Mouse (Mus musculus) midbrain, embryonic 10.5 days (tissue): Measurements from ENCODE around the gene Ppp2r5b. TPM values are rescaled to one million over a fixed set of nuclear protein-coding genes. Genes with fewer than 3 reads are reported as not detected.
A peak's percentile ranks its signal among the peaks of the same experiment; 100 is the strongest.

ENCODE experiments used
- DNase-seq: peaks from one replicate; pipeline ENCODE4 v3.0.0-alpha.2; 2017; ENCODE audit warnings: low spot score
- H3K27ac ChIP-seq: fragments of 300-500 bp; sonication (generic); replicated peaks from 2 replicates; pipeline ENCODE4 v1.5.1; 2016; ENCODE audit warnings: mild to moderate bottlenecking
- H3K27me3 ChIP-seq: fragments of 300-500 bp; sonication (generic); 2 replicates; pipeline ENCODE4 v1.6.1; 2016; ENCODE audit warnings: low read depth, mild to moderate bottlenecking; ENCODE audit not compliant: poor library complexity, severe bottlenecking
- H3K36me3 ChIP-seq: fragments of 300-500 bp; sonication (generic); 2 replicates; pipeline ENCODE4 v1.6.1; 2016; ENCODE audit warnings: mild to moderate bottlenecking, moderate library complexity
- H3K4me1 ChIP-seq: fragments of 300-500 bp; sonication (generic); 2 replicates; pipeline ENCODE4 v1.6.1; 2016
- H3K4me3 ChIP-seq: fragments of 300-500 bp; sonication (generic); 2 replicates; pipeline ENCODE4 v1.5.1; 2016; ENCODE audit warnings: mild to moderate bottlenecking, moderate library complexity
- H3K9me3 ChIP-seq: fragments of 300-500 bp; sonication (generic); replicated peaks from 2 replicates; pipeline ENCODE4 v1.6.1; 2016; ENCODE audit warnings: mild to moderate bottlenecking
- WGBS: fragments of 180-500 bp; shearing (Covaris S2); methylation state at CpG from one replicate; pipeline ENCODE4 v1.1.7; 2016; 5-methylcytosine and 5-hydroxymethylcytosine counted together
- microRNA counts: library from miRNA; unstranded; fragments of <30 nt; microRNA quantifications from one replicate; lab custom pipeline; 2017
- microRNA-seq: library from miRNA; unstranded; fragments of <30 nt; microRNA quantifications from one replicate; pipeline ENCODE4, GENCODE M21; 2017
- polyA plus RNA-seq: library from polyadenylated mRNA; unstranded; fragments of >200 nt; fragmentation: Nextera tagmentation; extraction: Ambion mirVana; gene quantifications from 2 replicates; pipeline ENCODE4 v1.2.1, GENCODE M21; 2016

Ppp2r5b gene
- polyA plus RNA-seq, 1 experiment from 2014 or later: 31.7 TPM

DNA sequence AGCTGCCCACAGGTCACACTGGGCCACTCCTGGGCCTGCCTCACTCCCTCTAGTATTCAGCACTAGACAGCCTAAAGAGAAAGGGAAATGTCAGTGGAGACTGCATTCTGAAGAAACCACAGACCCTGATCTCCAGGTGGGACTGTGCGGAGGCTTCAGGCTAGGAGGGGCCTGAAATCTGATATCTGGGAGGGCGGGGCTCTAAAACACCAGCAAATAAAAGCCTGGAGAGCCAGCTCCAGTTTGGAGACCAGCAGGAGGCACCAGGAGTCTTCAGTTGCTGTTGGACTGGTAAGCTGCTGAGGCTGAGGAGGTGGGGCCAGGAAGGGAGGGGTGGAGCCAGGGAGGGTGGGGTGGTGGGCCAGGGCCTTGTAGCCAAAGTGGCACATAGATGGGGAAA is 9.5 kb downstream of the Ppp2r5b start, which contains the start of gene Gpha2:
Gene Gpha2 (plus strand): TSS at position 246 of the 400 bp plus-strand sequence.
- no peak for DNase-seq
- Histone ChIP-seq H3K4me1 (peaks cover 11% of the 10 kb centered on the region), H3K36me3 (peaks cover 45% of the 10 kb centered on the region), H3K9me3 (no peaks in the 10 kb centered on the region), H3K27ac (0 out of 2 replicates have a peak within 1 kb of the TSS, but pooled peaks have one; percentile 13), H3K27me3 (no peaks in the 10 kb centered on the region), H3K4me3 (0 out of 2 replicates have a peak within 1 kb of the TSS, but pooled peaks have one; percentile 11)
- 15% methylated on average over 2 of the region's 2 CpGs for WGBS

DNA sequence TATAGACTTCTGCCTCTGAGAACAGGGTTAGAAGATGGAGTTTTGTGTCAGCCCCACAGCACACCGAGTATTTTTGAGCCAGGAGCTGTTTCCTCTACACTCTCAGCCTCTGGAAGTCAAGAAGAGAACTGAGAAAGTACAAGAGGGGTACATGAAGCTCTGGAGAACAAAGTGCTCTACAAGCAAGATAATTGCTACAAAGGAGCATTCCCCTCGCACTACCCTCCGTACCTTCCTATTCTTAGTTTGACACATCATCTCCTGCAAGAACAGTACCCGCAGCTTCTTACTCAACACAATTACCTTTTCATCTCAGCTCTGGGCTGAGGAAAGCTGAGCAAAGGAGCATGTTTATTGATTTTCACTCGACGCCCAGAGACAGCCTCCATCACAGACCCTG is 17.1 kb downstream of the Ppp2r5b start:
- H3K4me1 ChIP-seq: no peaks in the 10 kb centered on the region
- no peaks in the 10 kb centered on the region for H3K27me3 ChIP-seq
- H3K9me3 ChIP-seq: no peaks in the 10 kb centered on the region
- H3K4me3 ChIP-seq: no peak overlapping the region
- no peak overlapping the region for H3K27ac ChIP-seq
- WGBS: 77% methylated on average over 6 of the region's 6 CpGs
- H3K36me3 ChIP-seq: no peaks in the 10 kb centered on the region
- no peak for DNase-seq

DNA sequence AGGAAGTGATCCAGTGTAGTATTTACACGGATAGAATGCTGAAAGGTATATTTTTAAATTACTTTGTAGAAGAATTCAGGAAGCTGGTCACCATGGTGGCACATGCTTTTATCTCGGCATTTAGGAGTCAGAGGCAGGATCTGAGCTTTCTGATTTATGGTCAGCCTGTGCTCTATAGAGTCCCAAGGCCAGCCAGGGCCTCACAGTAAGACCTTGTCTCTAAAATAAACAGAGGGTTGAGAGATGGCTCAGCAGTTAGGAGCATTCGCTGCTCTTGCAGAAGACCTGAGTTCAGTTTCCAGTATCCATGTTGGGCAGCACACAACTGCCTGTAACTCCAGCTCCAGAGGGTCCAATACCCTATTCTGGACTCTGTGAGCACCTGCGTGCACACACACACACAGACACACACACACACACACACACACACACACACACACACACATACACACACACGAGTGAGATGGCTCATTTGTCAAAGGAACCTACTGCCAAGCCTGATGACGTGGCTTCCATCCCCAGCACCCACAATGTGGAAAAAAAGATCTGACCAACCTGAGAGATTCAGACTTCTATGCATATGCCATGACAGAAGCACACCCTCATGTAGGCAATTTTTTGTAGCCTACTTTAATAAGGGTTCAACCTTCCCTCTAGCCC is 19.5 kb downstream of the Ppp2r5b start:
- no peak for DNase-seq
- WGBS: 85% methylated on average over 6 of the region's 6 CpGs
- Histone ChIP-seq H3K27ac (no peak overlapping the region), H3K4me1 (no peaks in the 10 kb centered on the region), H3K36me3 (no peaks in the 10 kb centered on the region), H3K9me3 (no peaks in the 10 kb centered on the region), H3K27me3 (no peaks in the 10 kb centered on the region), H3K4me3 (no peak overlapping the region)

DNA sequence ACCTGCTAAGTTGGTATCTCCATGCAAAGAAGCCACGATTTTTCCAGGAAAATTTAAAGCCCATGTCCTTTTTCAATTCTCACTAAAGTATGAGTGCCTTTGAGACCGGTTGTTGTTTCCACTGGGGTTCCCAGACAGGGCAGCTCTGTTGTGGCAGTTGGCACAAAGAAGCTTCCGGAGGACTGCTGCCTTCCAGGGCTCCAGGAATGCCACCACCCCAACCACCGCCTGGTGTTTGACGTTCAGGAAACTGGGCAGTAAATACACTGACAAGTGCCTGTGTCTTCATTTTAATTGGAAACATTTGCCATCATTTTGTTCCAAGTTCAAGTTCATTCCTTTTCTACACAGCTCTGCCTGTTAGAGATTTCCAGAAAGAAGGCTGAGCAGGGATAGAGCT is 29.0 kb downstream of the Ppp2r5b start:
- Histone ChIP-seq H3K4me3 (no peak overlapping the region), H3K9me3 (no peaks in the 10 kb centered on the region), H3K36me3 (no peaks in the 10 kb centered on the region), H3K27ac (no peak overlapping the region), H3K27me3 (no peaks in the 10 kb centered on the region), H3K4me1 (no peaks in the 10 kb centered on the region)
- DNase-seq: no peak
- 83% methylated on average over 5 of the region's 5 CpGs for WGBS

DNA sequence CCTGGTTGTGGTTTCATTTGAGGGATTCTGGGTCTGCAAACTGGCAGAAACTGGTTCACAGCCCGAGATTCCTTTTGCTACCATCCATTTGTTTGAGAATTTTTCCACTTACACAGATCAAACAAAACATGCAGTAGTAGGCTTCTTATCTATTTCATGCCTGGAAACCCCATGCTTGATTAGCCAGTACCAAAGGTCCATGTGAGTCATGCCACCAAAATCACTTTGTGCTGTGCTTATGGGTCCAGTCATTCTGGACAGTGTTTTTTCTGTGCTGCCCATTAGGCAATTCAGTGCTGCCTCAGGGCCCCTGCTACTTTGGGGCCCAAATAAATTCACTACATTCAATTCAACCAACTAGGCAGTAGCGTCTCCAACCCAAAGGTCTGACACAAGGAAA is 31.4 kb downstream of the Ppp2r5b start:
- Histone ChIP-seq H3K27me3 (no peaks in the 10 kb centered on the region), H3K27ac (no peak overlapping the region), H3K4me3 (no peak overlapping the region), H3K36me3 (no peaks in the 10 kb centered on the region), H3K9me3 (no peaks in the 10 kb centered on the region), H3K4me1 (no peaks in the 10 kb centered on the region)
- 76% methylated on average over 2 of the region's 2 CpGs for WGBS
- DNase-seq: no peak

DNA sequence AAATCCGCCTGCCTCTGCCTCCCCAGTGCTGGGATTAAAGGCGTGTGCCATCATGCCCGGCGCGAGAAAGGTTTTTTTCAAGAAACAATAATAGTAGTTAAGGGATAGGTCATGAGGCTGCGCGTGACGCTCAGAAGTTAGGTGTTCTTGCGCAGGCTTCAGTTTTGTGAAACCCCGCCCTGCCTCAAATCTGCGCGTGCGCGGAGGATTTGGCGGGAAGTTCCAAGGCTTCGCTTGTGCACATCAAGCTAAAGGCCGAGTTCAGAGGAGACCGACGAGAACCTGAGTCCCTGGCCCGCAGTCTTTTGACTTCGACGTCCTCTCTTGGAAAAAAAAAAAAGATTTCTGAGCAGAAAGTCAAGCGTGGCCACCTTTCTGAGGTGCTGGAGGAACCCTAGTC is 51.5 kb downstream of the Ppp2r5b start, which contains the start of gene Majin:
Gene Majin (plus strand): TSS at position 258 of the 400 bp plus-strand sequence.
- peaks cover 7% of the 10 kb centered on the region; the same call in 1 of the 2 replicates for H3K9me3 ChIP-seq
- no peak for DNase-seq
- no peak within 1 kb of the TSS for H3K4me3 ChIP-seq
- H3K4me1 ChIP-seq: peaks cover 6% of the 10 kb centered on the region
- no peaks in the 10 kb centered on the region for H3K27me3 ChIP-seq
- no peaks in the 10 kb centered on the region for H3K36me3 ChIP-seq
- WGBS: 88% methylated on average over 23 of the region's 23 CpGs
- no peak within 1 kb of the TSS for H3K27ac ChIP-seq

DNA sequence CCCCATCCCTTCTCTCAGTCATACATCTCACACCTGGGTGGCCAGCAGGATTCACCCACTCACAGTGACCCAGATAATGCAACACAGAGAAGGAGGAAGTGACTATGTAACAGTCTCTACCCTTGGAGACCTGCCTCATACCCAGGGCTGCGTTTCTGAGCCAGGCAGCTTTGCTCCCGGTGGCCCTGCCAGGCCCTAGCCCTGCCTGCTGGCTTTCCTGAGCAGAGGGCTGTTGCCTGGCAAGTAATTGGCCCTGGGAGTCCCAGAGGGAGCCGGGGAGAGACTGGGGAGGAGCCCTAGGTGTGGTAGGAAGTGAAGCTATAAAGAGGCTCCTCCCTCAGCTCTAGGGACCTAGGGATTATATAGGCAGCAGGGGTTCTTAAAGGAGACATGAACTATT is 53.1 kb downstream of the Ppp2r5b start:
- Histone ChIP-seq H3K4me3 (no peak overlapping the region), H3K27ac (no peak overlapping the region; the same call in 1 of the 2 replicates), H3K36me3 (no peaks in the 10 kb centered on the region), H3K4me1 (peaks cover 6% of the 10 kb centered on the region), H3K9me3 (peaks cover 7% of the 10 kb centered on the region; the same call in 1 of the 2 replicates), H3K27me3 (no peaks in the 10 kb centered on the region)
- no peak for DNase-seq
- WGBS: 26% methylated on average over 3 of the region's 3 CpGs

DNA sequence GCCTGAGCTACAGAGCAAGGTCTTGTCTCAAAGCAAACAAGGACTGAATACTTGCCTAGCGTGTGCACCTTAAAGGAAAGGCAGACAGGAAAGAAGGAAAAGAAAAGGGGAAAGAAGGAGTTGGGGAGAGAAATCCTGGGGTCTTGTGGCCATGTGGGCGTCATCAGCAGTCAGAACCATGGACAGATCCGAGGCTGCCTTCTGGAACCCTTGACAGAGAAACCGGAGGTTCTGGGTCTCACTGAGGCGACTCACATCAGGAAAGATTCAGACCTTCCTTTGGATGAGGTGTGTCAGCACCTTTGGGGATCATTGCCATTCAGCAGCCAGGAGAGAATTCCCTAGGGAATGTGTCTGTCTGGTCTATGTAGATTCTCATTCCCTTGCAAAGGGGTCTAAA is 54.0 kb downstream of the Ppp2r5b start:
- Histone ChIP-seq H3K9me3 (peaks cover 7% of the 10 kb centered on the region; the same call in 1 of the 2 replicates), H3K36me3 (no peaks in the 10 kb centered on the region), H3K4me1 (peaks cover 6% of the 10 kb centered on the region), H3K4me3 (no peak overlapping the region), H3K27ac (no peak overlapping the region), H3K27me3 (no peaks in the 10 kb centered on the region)
- DNase-seq: peak; percentile 23
- WGBS: 28% methylated on average over 5 of the region's 5 CpGs

DNA sequence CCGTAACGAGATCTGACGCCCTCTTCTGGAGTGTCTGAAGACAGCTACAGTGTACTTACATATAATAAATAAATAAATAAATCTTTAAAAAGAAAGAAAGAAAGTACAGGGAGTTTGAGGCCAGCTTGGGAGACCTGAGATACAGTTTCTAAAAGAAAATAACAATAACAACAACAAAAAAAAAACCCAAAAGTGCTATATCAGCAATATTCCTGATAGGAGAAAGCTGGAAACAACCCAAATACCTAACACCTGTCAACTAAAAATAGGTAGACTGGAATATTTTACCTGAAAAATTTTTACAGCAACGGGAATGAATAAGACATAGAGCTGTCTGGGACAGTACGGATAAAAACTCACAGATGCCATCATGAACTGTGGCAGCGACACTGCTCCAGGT is 56.9 kb downstream of the Ppp2r5b start:
- peaks cover 7% of the 10 kb centered on the region; the same call in 1 of the 2 replicates for H3K9me3 ChIP-seq
- no peaks in the 10 kb centered on the region for H3K27me3 ChIP-seq
- no peak overlapping the region for H3K4me3 ChIP-seq
- no peak overlapping the region for H3K27ac ChIP-seq
- DNase-seq: no peak
- H3K36me3 ChIP-seq: no peaks in the 10 kb centered on the region
- 86% methylated on average over 6 of the region's 6 CpGs for WGBS
- peaks cover 12% of the 10 kb centered on the region for H3K4me1 ChIP-seq

MicroRNAs encoded within 50 kb of the gene (microRNA counts, 519-probe panel; counts per million panel counts)
- not detected for microRNA mmu-miR-192 (lab: Ali Mortazavi, UCI)

Small RNAs within 50 kb of the gene (microRNA-seq; reads per million reads assigned to microRNA genes)
- 85.0 reads per million, percentile 48 among the genes with 10 or more reads in this experiment for gene Mir192
- gene Mir194-2: 47.0 reads per million, percentile 41 among the genes with 10 or more reads in this experiment

Other genes with a start within 250 kb of the Ppp2r5b start
- gene Slc22a20, start 249.7 kb downstream of the Ppp2r5b start, polyA plus RNA-seq: not detected in 2 replicates
- gene Capn1, start 220.0 kb downstream of the Ppp2r5b start, polyA plus RNA-seq: 4.1 and 4.3 TPM in 2 replicates
- gene Syvn1, start 189.3 kb downstream of the Ppp2r5b start, polyA plus RNA-seq: 35.0 and 35.8 TPM in 2 replicates
- 85.3 and 88.4 TPM in 2 replicates for gene Mrpl49, start 178.1 kb downstream of the Ppp2r5b start, polyA plus RNA-seq
- gene Fau, start 178.0 kb downstream of the Ppp2r5b start, polyA plus RNA-seq: 711 and 835 TPM in 2 replicates
- gene Znhit2, start 174.7 kb downstream of the Ppp2r5b start, polyA plus RNA-seq: 36.6 and 37.2 TPM in 2 replicates
- 37.3 and 41.9 TPM in 2 replicates for gene Tm7sf2, start 167.5 kb downstream of the Ppp2r5b start, polyA plus RNA-seq
- 68.0 and 77.3 TPM in 2 replicates for gene Vps51, start 158.6 kb downstream of the Ppp2r5b start, polyA plus RNA-seq
- not detected in 2 replicates for gene Tmem262, start 155.8 kb downstream of the Ppp2r5b start, polyA plus RNA-seq
- 2.4 and 3.1 TPM in 2 replicates for gene Gm28374, start 153.6 kb downstream of the Ppp2r5b start, polyA plus RNA-seq
- 76.1 and 85.2 TPM in 2 replicates for gene Zfpl1, start 150.9 kb downstream of the Ppp2r5b start, polyA plus RNA-seq
- gene Cdca5, start 150.9 kb downstream of the Ppp2r5b start, polyA plus RNA-seq: 70.2 and 75.4 TPM in 2 replicates
- gene AC131692.1, start 141.5 kb downstream of the Ppp2r5b start, polyA plus RNA-seq: 0.42 and 0.51 TPM in 2 replicates
- gene Naaladl1, start 130.1 kb downstream of the Ppp2r5b start, polyA plus RNA-seq: 0.72 and 0.99 TPM in 2 replicates
- gene Sac3d1, start 117.2 kb downstream of the Ppp2r5b start, polyA plus RNA-seq: 61.8 and 70.0 TPM in 2 replicates
- 24.0 and 28.9 TPM in 2 replicates for gene Snx15, start 107.6 kb downstream of the Ppp2r5b start, polyA plus RNA-seq
- gene Batf2, start 94.9 kb downstream of the Ppp2r5b start, polyA plus RNA-seq: not detected in 2 replicates
- gene Arl2, start 94.3 kb downstream of the Ppp2r5b start, polyA plus RNA-seq: 118 and 124 TPM in 2 replicates
- not detected in 2 replicates for gene Majin, start 51.5 kb downstream of the Ppp2r5b start, polyA plus RNA-seq
- gene Gpha2, start 9.5 kb downstream of the Ppp2r5b start, polyA plus RNA-seq: not detected in 2 replicates
- gene Atg2a, start 5.8 kb upstream of the Ppp2r5b start, polyA plus RNA-seq: 10.1 and 13.4 TPM in 2 replicates
- gene Ehd1, start 40.9 kb upstream of the Ppp2r5b start, polyA plus RNA-seq: 81.6 and 93.5 TPM in 2 replicates
- 0.11 and 0.15 TPM in 2 replicates for gene Cdc42bpg, start 70.6 kb upstream of the Ppp2r5b start, polyA plus RNA-seq
- 124 and 128 TPM in 2 replicates for gene Men1, start 99.1 kb upstream of the Ppp2r5b start, polyA plus RNA-seq
- gene Map4k2, start 105.3 kb upstream of the Ppp2r5b start, polyA plus RNA-seq: 11.3 and 13.8 TPM in 2 replicates
- 189 and 194 TPM in 2 replicates for gene Sf1, start 127.8 kb upstream of the Ppp2r5b start, polyA plus RNA-seq
- 2.1 and 2.7 TPM in 2 replicates for gene Pygm, start 148.5 kb upstream of the Ppp2r5b start, polyA plus RNA-seq
- gene Rasgrp2, start 163.5 kb upstream of the Ppp2r5b start, polyA plus RNA-seq: 13.5 and 16.3 TPM in 2 replicates
- gene Nrxn2, start 182.9 kb upstream of the Ppp2r5b start, polyA plus RNA-seq: 5.1 and 7.2 TPM in 2 replicates